Mouse (Mus musculus) heart, adult 2 months (tissue): ENCODE measurements around the gene Gsg1l2. TPM values are rescaled to one million over a fixed set of nuclear protein-coding genes. Genes with fewer than 3 reads are reported as not detected.

Source experiments
- DNase-seq, 2 experiments: peaks; one replicate each; pipeline ENCODE4 v3.0.0; 2021
- H3K27ac ChIP-seq: fragments of 200-600 bp; 2 replicates; pipeline ENCODE4 v1.8.1; 2022
- H3K27me3 ChIP-seq: fragments of 200-500 bp; 2 replicates; pipeline ENCODE4 v1.6.1; 2012; ENCODE audit warnings: mild to moderate bottlenecking, low read length, inconsistent platforms, mixed read lengths; ENCODE audit not compliant: control insufficient read depth, insufficient read depth
- H3K36me3 ChIP-seq: fragments of 200-500 bp; 2 replicates; pipeline ENCODE4 v1.6.1; 2012; ENCODE audit warnings: low read length, inconsistent platforms; ENCODE audit not compliant: control insufficient read depth, insufficient read depth
- H3K4me1 ChIP-seq: fragments of 200-500 bp; 2 replicates; pipeline ENCODE4 v1.6.1; 2011; ENCODE audit warnings: low read length; ENCODE audit not compliant: control insufficient read depth, insufficient read depth
- H3K4me3 ChIP-seq: fragments of 200-600 bp; 2 replicates; pipeline ENCODE4 v1.8.1; 2022
- H3K79me2 ChIP-seq: fragments of 200-500 bp; replicated peaks from 2 replicates; pipeline ENCODE4 v1.6.1; 2012; ENCODE audit warnings: mild to moderate bottlenecking, inconsistent platforms, low read length, moderate library complexity, mixed read lengths; ENCODE audit not compliant: control insufficient read depth, insufficient read depth
- H3K9ac ChIP-seq: fragments of 200-500 bp; 2 replicates; pipeline ENCODE4 v1.6.1; 2012; ENCODE audit warnings: low read depth, mild to moderate bottlenecking, control low read depth, inconsistent platforms, low read length, mixed read lengths
- CTCF ChIP-seq: fragments of 200-600 bp; IDR thresholded peaks from 2 replicates; pipeline ENCODE4 v1.8.1; 2022; ENCODE audit warnings: antibody characterized with exemption, mild to moderate bottlenecking, moderate library complexity
- EP300 ChIP-seq: fragments of 200-500 bp; IDR thresholded peaks from 2 replicates; pipeline ENCODE4 v1.6.1; 2011; ENCODE audit warnings: low read depth, low read length, control low read depth; ENCODE audit not compliant: insufficient read depth
- POLR2A ChIP-seq: fragments of 200-500 bp; IDR thresholded peaks from 2 replicates; pipeline ENCODE4 v1.6.1; 2011; ENCODE audit warnings: mild to moderate bottlenecking, low read depth, low read length, control low read depth; ENCODE audit not compliant: insufficient read depth
- WGBS: fragments of 180-500 bp; shearing (Covaris S2); methylation state at CpG from one replicate; pipeline ENCODE4 v1.1.7; 2018; 5-methylcytosine and 5-hydroxymethylcytosine counted together
- intact Hi-C: fragments of 180-260 bp; cut with DNase I; formaldehyde crosslinking; loops from one replicate; pipeline ENCODE4 v1.15.1; 2025
- polyA plus RNA-seq: library from polyadenylated mRNA; depleted of rRNA; stranded (reverse); fragments of >200 nt; gene quantifications from 2 replicates; pipeline ENCODE4 v1.2.3, GENCODE M21; 2012
- total RNA-seq, 2 experiments: library from RNA; stranded (reverse); gene quantifications; 2 replicates each; pipeline ENCODE4 v1.2.3; 2021

Gsg1l2 gene
- total and polyA plus RNA-seq, 3 experiments = not detected

DNA sequence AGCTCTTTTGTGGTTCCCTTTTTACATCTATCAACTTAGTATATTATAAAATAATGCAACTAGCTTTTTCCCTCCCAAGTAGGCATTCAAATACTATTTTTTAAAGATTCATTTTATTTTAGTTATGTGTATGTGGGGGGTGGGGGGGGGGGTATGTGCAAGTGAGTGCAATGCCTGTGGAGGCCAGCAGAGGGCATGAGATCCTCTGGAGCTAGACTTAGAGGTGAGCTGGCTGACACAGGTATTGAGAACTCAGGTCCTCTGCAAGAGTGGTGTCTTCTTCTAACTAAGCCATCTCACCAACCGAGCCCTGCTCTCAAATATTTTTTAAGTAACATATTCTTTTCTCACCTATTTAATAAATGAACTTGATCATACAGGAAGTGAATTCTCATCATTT is 31.1 kb downstream of the Gsg1l2 start:
- Histone ChIP-seq H3K27ac (no peak overlapping the region), H3K36me3 (no peaks in the 10 kb centered on the region; the same call in 1 of the 2 replicates), H3K4me3 (no peak overlapping the region), H3K79me2 (no peaks in the 10 kb centered on the region), H3K27me3 (no peaks in the 10 kb centered on the region), H3K9ac (no peak overlapping the region), H3K4me1 (peaks cover 6% of the 10 kb centered on the region; the same call in 1 of the 2 replicates)
- DNase-seq = no peak
- intact Hi-C loops = no loop called here
- TF ChIP-seq EP300 (no peak), POLR2A (no peak), CTCF (peak; percentile 51)
- 100% methylated on average over 1 of the region's 1 CpGs for WGBS

DNA sequence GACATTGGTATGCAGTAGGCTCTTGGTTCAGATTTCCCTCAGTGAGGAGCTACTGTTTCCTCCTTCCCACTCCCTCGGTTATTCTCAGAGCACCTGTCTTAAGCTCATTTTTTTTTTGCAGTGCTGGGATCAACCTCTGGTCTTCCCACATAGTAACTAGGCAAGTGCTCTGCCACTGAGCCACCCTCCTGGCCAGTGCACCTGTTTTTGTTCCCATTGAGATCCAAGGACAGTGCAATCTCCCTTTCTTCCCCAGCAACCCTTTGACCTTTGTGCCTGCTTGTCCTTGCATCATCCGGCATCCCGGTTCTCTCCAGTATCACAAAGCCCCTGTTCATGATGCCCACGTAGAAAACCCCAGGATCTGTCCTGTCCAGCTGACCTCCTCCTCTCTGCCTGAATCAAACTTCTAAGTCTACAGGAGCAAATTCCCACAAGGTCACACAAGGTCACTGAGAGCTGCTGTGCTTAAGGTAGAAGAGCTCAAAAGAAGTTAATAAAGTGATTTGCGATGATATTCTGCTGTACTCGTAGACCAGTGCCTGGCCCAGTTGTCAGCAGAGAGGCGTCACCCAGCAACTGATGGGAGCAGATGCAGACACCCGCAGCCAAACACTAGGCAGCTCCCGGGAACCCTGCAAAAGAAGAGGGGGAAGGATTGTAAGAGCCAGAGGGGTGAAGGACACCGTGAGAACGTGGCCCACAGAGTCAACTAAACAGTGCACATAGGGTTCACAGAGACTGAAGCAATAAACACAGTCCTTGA is 32.6 kb downstream of the Gsg1l2 start:
- H3K9ac ChIP-seq = no peak overlapping the region
- whole genome bisulfite sequencing = 75% methylated on average over 11 of the region's 11 CpGs
- no peaks in the 10 kb centered on the region for H3K79me2 ChIP-seq
- intact Hi-C loops = no loop called here
- H3K27ac ChIP-seq = no peak overlapping the region
- H3K4me3 ChIP-seq = no peak overlapping the region
- H3K36me3 ChIP-seq = no peaks in the 10 kb centered on the region; the same call in 1 of the 2 replicates
- TF ChIP-seq CTCF (no peak), EP300 (no peak), POLR2A (no peak)
- DNase-seq = no peak
- H3K4me1 ChIP-seq = peaks cover 6% of the 10 kb centered on the region; the same call in 1 of the 2 replicates
- H3K27me3 ChIP-seq = no peaks in the 10 kb centered on the region

DNA sequence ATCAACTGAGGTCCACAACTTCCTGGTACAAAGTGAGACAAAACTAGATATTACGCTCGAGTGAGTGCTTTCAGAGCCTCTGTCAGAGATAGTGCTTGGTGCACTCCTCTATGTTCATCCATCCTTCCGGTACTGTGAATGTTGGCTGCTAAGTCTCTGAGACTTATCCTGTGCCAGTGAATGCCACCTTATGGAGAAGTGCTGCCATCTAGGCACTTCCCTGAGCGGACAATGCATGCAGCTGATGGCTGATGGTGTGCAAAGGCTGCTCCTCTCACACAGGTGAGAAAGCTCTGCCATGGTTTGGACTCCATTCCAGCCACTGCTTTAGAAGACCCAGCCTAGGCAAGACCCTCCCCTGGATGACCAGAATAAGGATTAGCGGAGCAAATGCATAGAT is 33.6 kb downstream of the Gsg1l2 start:
- H3K4me3 ChIP-seq = no peak overlapping the region
- no peak overlapping the region for H3K27ac ChIP-seq
- TF ChIP-seq CTCF (peak; percentile 55), EP300 (0 out of 2 replicates have a peak, but pooled peaks have one; percentile 18), POLR2A (no peak)
- H3K9ac ChIP-seq = no peak overlapping the region
- H3K27me3 ChIP-seq = no peaks in the 10 kb centered on the region
- no peak for DNase-seq
- no peaks in the 10 kb centered on the region for H3K79me2 ChIP-seq
- intact Hi-C loops = loop anchor here (2.0 kb wide), 1 partner anchor 51 kb away; no protein-coding TSS in a partner anchor
- peaks cover 6% of the 10 kb centered on the region; the same call in 1 of the 2 replicates for H3K4me1 ChIP-seq
- no peaks in the 10 kb centered on the region; the same call in 1 of the 2 replicates for H3K36me3 ChIP-seq
- WGBS = 54% methylated on average over 5 of the region's 5 CpGs

DNA sequence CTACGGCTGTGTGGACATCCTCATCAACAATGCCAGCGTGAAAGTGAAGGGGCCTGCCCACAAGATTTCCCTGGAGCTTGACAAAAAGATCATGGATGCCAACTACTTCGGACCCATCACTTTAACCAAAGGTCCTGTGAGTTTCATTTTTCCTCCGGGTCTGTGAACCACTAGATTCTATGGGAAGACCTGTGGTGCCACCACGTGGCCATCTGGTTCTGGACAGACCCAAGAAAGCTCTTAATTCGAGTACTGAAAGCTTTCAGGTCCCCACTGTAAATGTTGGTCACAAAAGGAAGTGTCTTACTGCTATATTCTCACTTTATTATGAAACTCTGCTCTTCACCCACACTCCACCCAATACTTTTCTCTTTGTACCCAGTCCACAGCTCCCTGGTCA is 37.1 kb downstream of the Gsg1l2 start:
- H3K27me3 ChIP-seq = no peaks in the 10 kb centered on the region
- DNase-seq = no peak
- H3K9ac ChIP-seq = no peak overlapping the region
- WGBS = 55% methylated on average over 6 of the region's 6 CpGs
- no peak overlapping the region for H3K4me3 ChIP-seq
- TF ChIP-seq CTCF = peak; percentile 57
- no peak for TF ChIP-seq EP300
- no peak overlapping the region for H3K27ac ChIP-seq
- H3K4me1 ChIP-seq = no peaks in the 10 kb centered on the region; the same call in 1 of the 2 replicates
- H3K36me3 ChIP-seq = no peaks in the 10 kb centered on the region; the same call in 1 of the 2 replicates
- no peaks in the 10 kb centered on the region for H3K79me2 ChIP-seq
- intact Hi-C loops = no loop called here

DNA sequence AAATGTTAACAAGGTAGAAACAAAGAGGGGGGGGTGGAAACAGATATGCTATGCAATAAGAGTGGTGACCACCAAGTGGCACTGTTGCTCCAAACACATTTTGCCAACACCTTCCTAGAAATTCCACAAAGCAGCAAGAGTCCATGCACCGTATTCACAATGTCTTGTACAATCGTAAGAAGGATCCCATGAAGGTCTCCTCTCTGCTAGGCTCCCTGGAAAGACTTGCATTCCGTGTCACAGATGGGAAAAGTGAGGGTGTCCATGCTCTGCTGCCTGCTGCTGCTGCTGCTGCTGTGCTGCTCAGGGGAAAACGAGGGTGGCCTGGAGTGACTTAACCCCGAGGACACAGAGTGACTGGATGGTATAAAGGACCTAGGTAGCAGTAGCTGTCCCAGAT is 45.2 kb downstream of the Gsg1l2 start:
- no peak for DNase-seq
- intact Hi-C loops = loop anchor here (2.0 kb wide), 2 partner anchors 35 to 111 kb away; no protein-coding TSS in a partner anchor
- Histone ChIP-seq H3K4me3 (no peak overlapping the region), H3K9ac (no peak overlapping the region), H3K36me3 (no peaks in the 10 kb centered on the region), H3K27ac (no peak overlapping the region), H3K4me1 (no peaks in the 10 kb centered on the region), H3K79me2 (no peaks in the 10 kb centered on the region), H3K27me3 (no peaks in the 10 kb centered on the region)
- 8% methylated on average over 5 of the region's 5 CpGs for WGBS
- TF ChIP-seq EP300 (no peak), POLR2A (no peak), CTCF (peak; percentile 75)

DNA sequence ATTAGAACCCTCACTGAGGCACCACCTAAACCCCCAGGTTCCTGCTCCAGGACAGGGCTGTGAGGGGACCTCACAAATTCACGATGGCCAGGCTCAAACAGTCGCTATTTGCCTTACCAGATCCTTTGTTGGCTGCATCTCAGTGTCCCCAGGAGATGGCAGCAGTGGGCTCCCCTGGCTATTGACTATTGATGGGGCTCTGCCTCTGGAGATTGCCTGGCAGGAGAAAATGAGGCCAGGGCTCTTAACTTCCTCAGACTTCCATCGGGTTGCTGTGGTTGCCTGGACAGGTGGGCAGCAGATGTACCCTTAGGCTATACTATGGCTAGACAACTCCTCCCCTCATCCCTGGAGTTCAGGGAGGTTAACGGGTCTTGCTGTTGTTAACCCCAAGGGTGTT is 45.8 kb downstream of the Gsg1l2 start:
- Histone ChIP-seq H3K4me1 (no peaks in the 10 kb centered on the region), H3K27me3 (no peaks in the 10 kb centered on the region), H3K9ac (no peak overlapping the region), H3K4me3 (no peak overlapping the region), H3K36me3 (no peaks in the 10 kb centered on the region), H3K27ac (no peak overlapping the region), H3K79me2 (no peaks in the 10 kb centered on the region)
- intact Hi-C loops = no loop called here
- TF ChIP-seq EP300 (no peak), CTCF (peak; percentile 67), POLR2A (no peak)
- peak in 1 of 2 experiments; percentile 31 for DNase-seq
- 30% methylated on average over 4 of the region's 4 CpGs for WGBS
